Mouse (Mus musculus) CD4-positive helper T cell, adult 2 months (primary cell): ENCODE results near the gene Dscaml1.

Experiments used
- DNase-seq: peaks from one replicate; pipeline ENCODE4 v3.0.0-alpha.2; 2012; ENCODE audit warnings: low read depth, missing footprints, low spot score

Dscaml1 gene

DNA sequence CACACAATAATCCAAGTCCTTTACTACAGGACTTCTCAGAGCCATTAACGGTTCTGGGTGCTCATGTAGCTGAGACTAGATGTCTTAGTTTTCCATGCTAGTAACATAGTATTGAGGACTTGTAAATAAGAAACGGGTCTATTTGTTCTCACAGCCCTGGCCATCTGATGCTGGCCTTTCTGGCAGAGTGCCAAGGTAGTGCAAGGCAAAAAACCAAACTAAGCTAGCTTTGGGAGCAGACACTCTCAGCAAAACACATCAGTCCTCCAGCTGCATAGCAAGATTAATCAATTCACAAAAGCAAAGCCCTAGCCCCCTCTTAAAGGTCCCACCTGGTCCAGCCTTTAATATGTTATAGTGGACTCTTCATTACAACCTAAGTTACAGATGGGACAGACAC lies 206.6 kb downstream of the Dscaml1 start:
- DNase-seq: no peak

DNA sequence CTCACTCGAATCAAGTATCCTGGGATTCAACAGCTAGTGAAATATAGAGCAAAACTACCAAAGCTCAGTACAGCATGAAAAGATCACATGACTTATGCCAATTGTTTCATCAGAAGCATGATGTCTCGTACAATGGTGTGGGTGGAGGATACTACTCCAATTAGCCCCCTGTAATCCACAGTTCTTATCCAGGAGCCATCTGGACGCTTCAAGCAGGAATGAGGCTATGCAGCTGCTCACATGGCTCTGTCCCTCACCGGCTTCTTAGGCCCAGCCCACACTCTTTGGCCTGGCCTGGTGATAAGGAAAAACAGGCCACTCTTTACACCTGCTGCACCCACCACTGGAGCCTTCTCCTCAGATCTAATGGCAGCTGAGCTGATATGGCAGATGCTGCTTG lies 208.6 kb downstream of the Dscaml1 start:
- DNase-seq: no peak

DNA sequence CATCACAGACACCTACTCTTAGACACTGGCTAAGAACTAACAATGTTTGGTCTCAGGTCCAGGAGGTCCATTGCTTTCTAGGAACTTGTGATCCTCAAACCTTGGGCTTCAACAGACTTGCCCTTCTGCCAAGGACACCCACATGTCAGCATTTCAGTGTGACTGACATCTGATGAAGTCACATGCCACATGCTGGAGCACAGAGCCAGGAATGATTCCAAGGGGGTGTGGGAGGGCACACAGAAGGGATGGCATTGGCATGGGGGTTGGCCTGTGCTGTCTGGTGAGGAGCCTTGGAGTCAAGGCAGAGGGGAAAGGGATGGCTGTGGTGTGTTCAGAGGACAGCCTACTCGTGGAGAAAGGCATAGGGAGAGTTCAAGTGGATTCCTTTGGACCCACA lies 210.9 kb downstream of the Dscaml1 start:
- DNase-seq: no peak

DNA sequence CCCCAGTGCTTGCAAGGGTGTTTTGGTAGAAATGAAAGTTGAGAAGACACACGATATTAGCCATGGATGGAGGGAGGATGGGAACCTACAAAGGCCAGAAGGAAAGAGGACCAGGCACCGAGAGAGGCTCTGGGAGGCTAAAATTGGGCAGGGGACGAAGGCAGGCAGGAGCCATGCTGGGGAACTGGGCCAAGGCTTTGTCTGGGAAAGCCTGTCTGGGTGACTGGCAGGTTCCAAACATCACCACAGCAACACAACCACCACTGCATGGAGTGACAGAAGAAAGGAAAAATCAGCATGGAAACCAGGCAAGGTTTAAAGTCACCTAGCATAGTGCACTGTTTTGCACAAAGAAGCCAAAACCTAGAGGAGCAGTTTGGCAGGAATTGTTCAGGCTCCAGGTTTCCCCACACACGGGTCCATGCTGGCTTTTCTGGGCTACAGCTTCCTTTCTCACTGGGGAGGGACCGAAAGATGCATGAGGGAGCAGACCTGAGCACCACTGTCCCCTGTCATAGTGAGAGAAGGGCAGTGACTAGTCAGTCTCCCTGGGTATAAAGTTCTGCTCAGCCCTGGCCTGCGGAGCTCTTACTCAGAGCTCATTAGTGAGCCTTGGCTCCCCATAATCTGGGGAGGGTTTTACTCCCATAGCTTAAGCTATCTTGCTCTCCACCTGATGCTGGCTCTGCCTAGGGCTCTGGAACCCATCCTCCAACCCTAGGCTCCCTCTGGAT lies 211.9 kb downstream of the Dscaml1 start:
- no peak for DNase-seq

DNA sequence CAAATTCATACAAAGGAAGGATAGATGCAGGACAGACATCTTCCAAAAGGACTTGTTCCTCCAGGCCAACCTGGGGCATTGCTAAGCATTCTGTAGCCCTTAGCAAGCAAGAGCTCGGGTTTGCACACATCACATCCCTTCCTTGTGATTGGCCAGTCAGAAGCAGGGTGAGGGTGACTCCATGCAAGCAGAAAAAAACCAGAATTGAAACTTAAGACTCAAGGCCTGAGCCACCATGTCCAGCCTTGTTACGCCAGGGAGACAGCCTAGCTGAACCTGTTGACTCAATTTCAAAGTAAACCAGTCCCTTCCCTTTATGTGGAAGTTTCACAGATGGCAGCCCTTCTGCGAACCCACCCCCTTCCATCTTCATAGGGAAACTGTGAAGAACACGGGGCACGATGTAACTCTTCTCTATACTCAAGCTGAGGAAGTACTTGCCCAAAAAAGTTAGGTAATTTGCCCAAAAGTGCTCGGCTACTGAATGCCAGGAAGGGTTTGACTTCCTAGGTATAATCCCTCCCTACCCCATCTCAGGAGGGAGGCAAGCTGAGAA lies 218.5 kb downstream of the Dscaml1 start:
- no peak for DNase-seq

DNA sequence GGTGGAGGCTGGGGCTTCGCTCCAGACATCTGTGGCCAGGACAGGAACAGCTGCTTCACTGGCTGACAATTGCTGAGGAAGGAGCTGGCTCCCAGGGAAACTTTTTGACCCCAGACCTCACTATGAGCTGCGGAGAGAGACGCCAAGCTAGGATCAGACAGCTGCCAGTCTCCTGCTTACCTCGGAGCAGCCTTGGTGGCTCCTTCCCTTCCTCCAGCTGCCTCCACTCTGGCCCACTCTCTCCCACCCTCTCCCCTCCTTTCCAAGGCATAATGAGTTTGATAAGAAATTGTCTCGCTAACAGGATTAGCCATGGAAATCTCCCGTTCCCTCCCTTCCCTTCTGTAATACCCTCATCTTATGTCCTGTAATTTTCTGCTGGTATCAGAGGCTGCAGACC lies 219.1 kb downstream of the Dscaml1 start:
- no peak for DNase-seq

DNA sequence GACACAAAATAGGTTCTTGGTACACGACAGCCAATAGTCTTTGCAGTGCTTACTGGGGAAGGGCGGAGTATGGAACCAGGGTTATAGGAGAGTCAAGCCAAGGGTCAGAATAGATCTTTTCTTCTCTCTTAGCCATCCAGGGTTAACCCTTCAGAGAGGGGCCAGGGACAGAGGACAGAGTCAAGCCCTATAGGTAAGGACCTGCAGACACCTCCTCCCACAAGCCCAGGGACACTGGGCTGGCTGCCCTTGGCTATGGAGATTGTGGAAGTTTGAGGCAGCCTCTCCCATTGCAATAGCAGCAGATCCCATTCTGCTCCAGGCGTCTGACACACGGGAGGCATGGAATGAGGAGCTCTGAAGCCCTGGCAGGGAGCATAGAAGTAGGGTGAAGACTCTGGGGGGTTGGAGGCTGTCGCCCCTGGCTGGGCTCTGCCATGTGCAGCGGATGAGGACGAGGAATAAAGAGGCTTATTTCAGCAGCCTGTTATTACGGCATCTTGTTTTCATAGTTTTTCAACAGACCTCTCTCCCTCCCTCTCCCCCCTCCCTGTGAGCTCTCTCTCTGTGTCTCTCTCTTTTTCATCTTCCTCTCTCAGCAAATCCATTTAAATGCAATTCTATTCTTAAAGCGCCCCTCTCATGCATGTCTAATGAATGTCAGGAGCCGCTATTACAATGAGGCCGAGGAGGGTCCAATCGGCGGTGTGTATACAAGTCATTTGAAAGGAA lies 224.8 kb downstream of the Dscaml1 start:
- DNase-seq: no peak

DNA sequence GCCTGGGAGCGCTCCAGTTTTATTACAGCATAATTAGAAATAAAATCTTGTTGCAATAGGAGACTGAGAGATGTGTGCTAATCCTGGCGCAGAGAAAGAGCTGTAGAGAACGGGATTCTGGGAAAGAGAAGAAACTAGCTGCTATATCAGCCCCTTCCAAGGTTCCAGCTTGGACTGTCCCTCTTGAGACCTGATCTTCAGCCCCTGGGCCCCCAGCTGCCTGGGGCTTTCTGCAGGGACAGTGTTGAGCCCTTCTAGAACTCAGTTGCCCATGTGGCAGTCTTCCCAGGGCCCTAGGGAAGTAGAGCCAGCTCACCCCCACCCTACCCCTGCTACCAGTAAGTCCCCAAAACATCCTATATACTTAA lies 225.4 kb downstream of the Dscaml1 start:
- no peak for DNase-seq

DNA sequence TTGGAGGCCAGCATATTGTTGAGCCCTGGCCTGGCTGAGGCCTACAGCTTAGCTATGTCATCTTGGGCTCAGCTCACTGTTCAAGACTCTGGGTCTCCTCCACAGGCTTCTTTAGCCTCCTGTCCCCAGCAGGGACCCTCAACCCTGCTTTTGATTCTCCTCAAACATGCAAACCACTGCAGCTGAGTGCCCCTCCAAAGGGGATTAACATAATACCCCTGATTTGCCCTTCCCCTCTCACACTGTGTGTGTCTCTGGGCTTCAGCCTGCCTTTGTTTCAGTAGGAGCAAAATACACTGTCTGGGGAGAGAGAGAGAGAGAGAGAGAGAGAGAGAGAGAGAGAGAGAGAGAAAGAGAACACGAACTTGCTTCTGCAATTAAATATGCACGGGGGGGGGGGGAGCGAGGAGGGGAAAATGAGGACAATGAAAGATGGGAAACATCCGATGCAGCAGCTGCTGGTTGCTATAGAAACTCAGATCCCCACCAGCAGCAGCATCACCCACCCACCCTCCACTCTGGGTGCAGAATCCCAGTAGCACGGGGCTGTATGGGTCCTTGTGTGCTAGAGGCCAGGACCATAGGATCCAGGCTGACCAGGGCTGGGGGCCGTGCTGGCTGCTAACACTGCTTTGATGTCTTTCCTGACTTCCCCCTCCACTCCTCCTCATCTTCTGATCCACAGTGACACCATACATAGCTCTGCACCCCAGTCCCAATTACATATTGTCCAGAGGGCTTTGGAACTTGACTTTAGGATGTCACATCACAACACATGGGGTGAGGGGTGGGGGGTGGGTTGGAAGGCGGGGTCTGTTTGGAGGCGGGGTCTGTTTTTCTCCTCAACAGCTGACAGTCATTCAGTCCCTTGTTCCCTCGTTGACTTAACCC lies 231.0 kb downstream of the Dscaml1 start:
- no peak for DNase-seq

DNA sequence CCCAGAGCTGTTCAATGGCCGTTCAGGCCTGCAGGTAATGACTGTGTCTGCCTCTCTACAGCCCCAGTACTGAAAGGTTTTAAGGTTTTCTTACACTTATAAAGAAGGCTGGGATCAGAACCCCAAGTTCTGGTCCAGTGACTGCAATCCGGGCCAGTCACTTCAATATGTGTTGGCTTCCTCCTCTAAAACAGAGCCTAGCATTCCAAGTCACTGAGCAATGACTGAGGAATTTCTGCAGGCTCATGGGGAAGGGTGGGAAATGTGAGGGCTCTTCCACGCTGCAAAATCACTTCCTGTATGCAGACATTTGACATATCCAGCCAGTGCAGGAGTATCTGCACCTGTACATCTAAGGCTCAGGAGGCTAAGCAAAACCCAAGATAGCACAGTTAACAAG lies 233.8 kb downstream of the Dscaml1 start:
- no peak for DNase-seq

DNA sequence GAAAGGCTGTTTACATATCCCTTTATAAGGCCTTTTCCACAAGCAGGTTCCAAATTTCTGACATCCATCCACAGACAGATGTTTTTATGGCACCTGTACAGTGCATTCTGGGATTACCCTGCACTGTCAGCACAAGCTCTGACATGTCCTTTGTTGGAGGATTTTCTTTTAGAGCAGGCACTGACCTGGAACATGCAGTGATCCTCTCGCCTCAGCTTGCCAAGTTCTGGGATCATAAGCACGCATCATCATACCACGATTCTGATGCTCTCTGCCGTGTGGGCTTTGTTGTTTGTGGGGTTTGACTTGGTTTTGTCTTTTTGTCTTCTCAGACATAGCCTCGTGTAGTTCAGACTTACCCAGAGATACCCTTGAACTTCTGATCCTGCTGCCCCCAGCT lies 236.0 kb downstream of the Dscaml1 start:
- DNase-seq: no peak

DNA sequence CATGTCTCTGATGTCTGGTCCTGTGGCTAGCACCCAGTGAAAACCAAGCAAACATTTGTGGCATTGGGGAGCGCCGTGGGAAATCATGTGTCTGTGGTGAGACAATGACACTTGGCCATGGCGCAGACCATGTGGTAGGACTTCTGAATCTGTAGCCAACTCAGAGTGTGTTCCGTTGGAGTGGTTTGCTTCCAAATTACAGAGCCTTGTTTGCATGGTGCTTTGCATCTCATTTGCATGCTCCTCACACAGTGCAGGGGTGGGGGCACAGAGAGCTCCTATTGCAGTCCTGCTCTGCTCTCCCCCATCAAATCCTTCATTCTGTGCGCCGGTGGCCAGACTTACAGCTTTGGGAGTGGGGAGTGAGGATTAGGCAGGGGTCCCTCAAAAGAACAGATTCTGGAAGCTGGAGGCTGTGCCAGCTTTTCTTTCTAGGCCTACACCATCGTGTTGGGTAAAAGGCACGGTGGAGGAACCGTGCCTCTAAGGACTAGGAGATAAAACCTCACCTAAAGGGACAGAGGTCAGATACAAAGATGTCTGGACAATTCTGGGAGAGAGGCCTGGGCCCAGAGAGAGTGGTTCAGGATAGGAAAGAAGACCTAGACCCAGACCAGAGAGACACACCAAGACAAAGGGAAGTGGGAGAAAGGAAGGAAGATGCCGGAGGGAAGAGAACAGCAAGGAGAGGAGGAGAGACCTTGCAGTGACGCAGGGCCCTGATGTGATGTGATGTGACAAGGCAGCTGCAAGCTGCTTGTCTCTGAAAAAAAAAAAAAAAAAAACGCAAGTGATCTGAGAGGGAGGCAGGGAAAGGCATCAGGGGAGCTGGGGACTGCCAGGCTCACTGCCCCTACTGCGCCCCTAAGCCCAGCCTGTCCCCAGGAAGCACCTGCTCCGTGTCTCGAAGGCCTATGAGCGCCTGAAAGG lies 237.2 kb downstream of the Dscaml1 start:
- DNase-seq: no peak

DNA sequence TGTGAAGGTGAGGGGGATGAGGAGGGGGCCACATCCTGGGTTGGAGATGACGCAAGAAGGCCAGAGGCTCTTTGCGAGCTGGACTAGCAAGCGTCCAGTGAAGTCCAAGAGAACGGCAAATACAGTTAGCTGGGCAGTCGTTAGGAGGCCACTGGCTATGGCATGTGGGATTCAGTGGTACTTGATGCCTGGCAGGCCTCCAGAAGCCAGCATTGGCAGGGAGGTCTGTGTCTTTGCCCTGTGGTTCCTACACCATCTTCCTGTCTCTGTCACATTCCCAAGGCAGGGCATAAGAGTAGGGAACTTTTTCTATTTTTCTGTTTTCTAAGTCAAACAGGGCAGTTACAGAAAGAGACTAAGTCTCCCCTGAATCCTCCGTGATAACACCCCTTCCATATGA lies 237.9 kb downstream of the Dscaml1 start:
- DNase-seq: no peak

DNA sequence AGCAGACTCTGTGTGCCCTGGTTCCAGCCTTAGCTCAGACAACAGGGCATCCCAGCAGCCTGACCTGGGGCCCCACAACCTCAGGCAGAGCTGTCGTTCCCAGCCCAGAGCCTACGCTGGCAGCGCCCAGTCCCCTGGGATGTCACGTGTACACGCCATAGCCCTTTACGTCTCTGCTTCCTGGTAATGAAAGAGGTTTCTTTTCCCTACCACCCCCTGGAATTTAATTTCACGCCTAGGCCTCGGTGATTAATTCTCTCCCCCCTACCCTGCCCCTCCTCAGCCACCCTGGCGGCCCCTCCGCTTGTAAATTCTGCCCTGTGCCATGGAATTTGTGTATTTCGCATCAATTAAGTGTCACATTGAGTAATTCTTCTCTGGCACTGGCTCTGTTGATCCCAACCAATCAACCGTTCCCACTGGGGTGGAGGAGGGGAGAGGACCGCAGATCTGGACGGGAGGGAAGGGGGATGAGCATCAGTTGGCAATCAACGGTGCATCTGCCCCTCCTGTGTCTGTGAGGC lies 238.5 kb downstream of the Dscaml1 start:
- DNase-seq: no peak

DNA sequence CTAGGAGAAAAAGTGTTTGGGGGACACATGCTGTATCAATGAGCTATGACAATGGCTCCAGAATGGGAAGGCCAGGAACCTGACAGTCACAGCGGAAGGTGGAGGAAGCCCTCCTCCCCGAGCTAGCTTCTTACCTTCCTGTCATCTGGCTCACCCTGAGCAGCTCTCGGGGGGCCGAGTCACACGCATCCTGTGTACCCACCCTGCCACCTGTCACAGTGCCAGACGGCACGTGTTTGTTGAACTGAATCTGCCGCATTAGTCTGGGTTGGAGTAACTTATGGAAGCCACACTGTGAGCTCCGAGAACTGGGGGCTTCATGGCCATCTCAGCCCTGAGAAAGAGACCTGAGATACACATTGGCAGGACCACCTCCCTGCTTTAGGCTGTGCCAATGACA lies 249.5 kb downstream of the Dscaml1 start:
- DNase-seq: no peak

DNA sequence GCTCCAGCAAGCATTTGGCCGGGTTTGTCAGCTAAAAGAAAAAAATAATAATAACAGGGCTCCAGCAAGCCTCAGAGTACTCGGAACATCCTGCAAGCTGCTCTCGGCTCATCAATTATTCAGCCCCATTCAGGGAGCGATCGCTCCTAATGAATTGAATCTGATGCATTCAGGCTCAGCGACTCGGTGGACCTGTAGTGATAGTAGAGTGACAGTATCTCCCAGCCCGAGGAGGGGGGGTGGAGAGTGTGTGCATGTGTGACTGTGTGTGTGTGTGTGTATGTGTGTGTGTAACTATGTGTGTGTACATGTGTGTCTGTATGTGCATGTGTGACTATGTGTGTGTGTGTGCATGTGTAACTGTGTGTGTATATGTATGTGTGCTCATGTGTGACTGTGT lies 250.2 kb downstream of the Dscaml1 start:
- no peak for DNase-seq

DNA sequence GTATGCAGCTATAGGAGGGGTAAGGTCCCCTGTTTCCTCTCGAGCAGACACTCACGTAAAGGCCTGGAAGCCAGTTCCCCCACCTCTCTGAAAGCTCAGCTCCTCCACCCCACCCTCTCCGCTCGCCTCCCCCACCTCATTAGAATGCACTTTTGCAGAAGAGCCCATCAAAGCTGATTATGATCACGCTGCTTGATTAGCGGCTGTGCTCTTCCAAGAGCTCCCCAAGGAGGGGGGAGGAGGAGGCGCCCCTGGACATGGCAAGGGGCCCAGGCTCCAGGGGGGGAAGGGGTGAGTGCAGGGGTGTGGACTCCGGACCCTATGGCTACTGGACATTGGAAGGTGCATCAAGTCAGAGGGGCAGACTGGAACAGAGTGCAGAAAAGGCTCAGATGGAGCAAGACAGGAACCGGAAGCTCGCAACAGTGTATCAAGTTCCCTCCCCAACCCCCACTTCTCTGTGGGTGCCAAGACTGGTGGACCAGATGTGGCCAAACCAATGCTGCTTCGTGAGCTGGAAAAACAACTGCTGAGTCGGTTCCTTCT lies 250.9 kb downstream of the Dscaml1 start:
- DNase-seq: no peak

DNA sequence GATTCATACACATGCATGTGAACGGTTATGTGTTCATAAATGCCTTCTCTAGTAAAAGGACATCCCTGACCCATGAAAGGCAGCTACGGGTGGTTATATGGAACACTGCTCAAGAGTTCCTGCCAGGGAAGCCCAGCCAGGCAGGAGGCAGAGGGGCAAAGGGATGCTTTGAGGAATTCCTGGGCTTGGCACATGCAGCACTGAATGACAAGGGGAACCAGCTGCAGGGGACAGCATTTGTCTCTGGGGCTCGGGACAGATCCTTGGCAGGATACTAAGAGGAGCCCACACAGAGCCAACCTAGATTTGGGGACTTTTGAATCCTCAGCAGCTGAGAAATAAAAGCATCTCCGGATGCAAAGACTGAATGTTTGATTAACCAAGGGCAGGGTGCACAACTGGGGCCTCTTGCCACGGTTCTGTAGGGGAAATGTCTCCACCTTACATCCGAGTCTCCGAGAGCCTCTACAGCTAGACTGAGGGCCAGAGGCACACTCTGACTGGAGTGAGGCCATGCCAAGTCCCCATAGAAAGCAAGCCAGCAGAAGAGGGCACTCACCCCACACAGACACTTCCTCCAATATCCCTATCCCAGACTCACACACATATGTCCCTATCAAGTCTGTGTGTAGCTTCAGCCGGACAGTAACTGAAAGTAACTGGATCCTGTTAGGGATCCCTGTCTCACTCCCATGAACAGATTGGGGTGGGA lies 251.7 kb downstream of the Dscaml1 start:
- DNase-seq: no peak

DNA sequence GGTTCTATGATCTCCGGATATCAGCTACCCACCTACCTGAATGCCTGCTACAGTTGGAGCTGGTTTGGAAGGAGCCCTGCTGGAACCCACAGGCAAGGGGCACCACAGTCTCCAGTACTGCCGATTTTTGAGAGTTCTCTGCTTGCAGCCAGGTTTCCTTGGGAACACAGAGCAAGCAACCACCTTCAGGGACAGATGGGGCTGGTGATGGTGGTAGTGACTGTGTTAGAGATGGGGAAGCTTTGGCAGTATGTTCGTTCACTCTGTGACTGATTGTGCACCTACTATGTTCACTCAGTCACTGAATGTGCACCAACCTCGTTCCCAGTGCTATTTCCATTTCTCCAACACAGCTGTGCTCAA lies 252.2 kb downstream of the Dscaml1 start:
- DNase-seq: no peak

DNA sequence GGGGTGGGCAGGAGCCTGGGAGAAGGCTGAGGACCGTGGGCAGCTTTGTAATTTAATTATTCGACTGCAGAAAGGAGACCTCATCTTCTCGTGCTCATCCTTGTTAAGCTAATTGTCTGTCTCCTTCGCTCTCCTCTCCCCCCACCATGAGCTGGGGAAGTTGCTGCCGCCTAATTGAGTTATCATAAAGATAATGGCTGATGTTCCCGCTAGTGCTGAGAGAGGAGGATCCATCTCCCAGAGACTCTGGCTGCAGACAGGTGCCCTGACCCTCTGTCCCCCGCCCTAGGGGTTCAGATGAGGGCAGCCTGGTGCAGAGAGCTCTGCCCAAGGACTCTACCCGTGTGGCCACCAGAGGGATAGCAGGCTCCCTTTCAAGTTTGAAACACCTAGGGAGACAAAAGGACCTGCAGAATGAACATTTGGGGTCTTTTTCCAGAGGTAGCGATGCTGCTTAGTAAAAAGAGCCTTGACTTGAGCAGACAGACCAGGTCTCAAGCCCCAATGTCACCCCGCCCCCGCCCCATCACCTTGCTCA lies 256.1 kb downstream of the Dscaml1 start:
- DNase-seq: no peak
